Mouse (Mus musculus): ENCODE results near the gene Olfr6. TPM values are rescaled to one million over a fixed set of nuclear protein-coding genes. Genes with fewer than 3 reads are reported as not detected.
"Not testable (repeated sequence)": the region's sequence is repeated elsewhere in the genome, so short reads cannot be mapped to it uniquely, and the experiment has no call there.

Olfr6 gene
- total RNA-seq (2015; ENCODE audit: low replicate concordance) (not detected in 2 replicates), total RNA-seq (2017; ENCODE audit: low replicate concordance) (not detected in 2 replicates)

- no peak for ATAC-seq (replicated peaks; ENCODE audit: low FRiP score, poor library complexity, severe bottlenecking)
These were observed at the start of gene Olfr6 for GRCm38 (mm10) chr7:106963837-106964236. Olfr6 (minus strand) TSS chr7:106963937.

- no peak for ATAC-seq (replicated peaks; ENCODE audit: low FRiP score, poor library complexity, severe bottlenecking)
These were observed 42.2 kb upstream of the Olfr6 start, which contains the start of gene Olfr2 for GRCm38 (mm10) chr7:107005972-107006371. Olfr2 (minus strand) TSS chr7:107006072.

- no peak for ATAC-seq (replicated peaks; ENCODE audit: low FRiP score, poor library complexity, severe bottlenecking)
These were observed 40.4 kb upstream of the Olfr6 start for GRCm38 (mm10) chr7:107004169-107004568.

- ATAC-seq (replicated peaks; ENCODE audit: low FRiP score, poor library complexity, severe bottlenecking), result no peak
These were observed 37.1 kb upstream of the Olfr6 start for GRCm38 (mm10) chr7:107000798-107001197.

GRCm38 (mm10) chr7:106985236-106985635 is 21.5 kb upstream of the Olfr6 start:
- ATAC-seq (replicated peaks; ENCODE audit: low FRiP score, poor library complexity, severe bottlenecking), result no peak

- ATAC-seq (replicated peaks; ENCODE audit: low FRiP score, poor library complexity, severe bottlenecking), result no peak
These were observed 11.6 kb upstream of the Olfr6 start, which contains the start of gene Olfr711 for GRCm38 (mm10) chr7:106975353-106975752. Olfr711 (minus strand) TSS chr7:106975453.

GRCm38 (mm10) chr7:106967503-106967902 is 3.8 kb upstream of the Olfr6 start:
- not testable (repeated sequence) for ATAC-seq (replicated peaks; ENCODE audit: low FRiP score, poor library complexity, severe bottlenecking)

- ATAC-seq (replicated peaks; ENCODE audit: low FRiP score, poor library complexity, severe bottlenecking), result no peak
These were observed 15.5 kb downstream of the Olfr6 start, which contains the start of gene Olfr710 for GRCm38 (mm10) chr7:106948212-106948611. Olfr710 (minus strand) TSS chr7:106948312.

GRCm38 (mm10) chr7:106932119-106932518 is 31.6 kb downstream of the Olfr6 start, which contains the start of gene Olfr709-ps1:
Olfr709-ps1 (minus strand) TSS chr7:106932219.
- no peak for ATAC-seq (replicated peaks; ENCODE audit: low FRiP score, poor library complexity, severe bottlenecking)

- ATAC-seq (replicated peaks; ENCODE audit: low FRiP score, poor library complexity, severe bottlenecking), result not testable (repeated sequence)
These were observed 42.8 kb downstream of the Olfr6 start for GRCm38 (mm10) chr7:106920961-106921360.

- no peak for ATAC-seq (replicated peaks; ENCODE audit: low FRiP score, poor library complexity, severe bottlenecking)
These were observed 56.1 kb downstream of the Olfr6 start, which contains the start of gene Olfr1532-ps1 for GRCm38 (mm10) chr7:106907676-106908075. Olfr1532-ps1 (plus strand) TSS chr7:106908001.

Other genes with a start within 250 kb of the Olfr6 start
- gene Olfr695, start 247.5 kb downstream of the Olfr6 start, total RNA-seq (2015; ENCODE audit: low replicate concordance), result not detected in 2 replicates
- gene Olfr695, start 247.5 kb downstream of the Olfr6 start, total RNA-seq (2017; ENCODE audit: low replicate concordance), result not detected in 2 replicates
- not detected in 2 replicates for gene Olfr697, start 221.5 kb downstream of the Olfr6 start, total RNA-seq (2015; ENCODE audit: low replicate concordance)
- not detected in 2 replicates for gene Olfr697, start 221.5 kb downstream of the Olfr6 start, total RNA-seq (2017; ENCODE audit: low replicate concordance)
- gene Olfr698, start 208.5 kb downstream of the Olfr6 start, total RNA-seq (2015; ENCODE audit: low replicate concordance), result not detected in 2 replicates
- gene Olfr698, start 208.5 kb downstream of the Olfr6 start, total RNA-seq (2017; ENCODE audit: low replicate concordance), result not detected in 2 replicates
- gene Olfr699, start 170.7 kb downstream of the Olfr6 start, total RNA-seq (2015; ENCODE audit: low replicate concordance), result not detected in 2 replicates
- gene Olfr699, start 170.7 kb downstream of the Olfr6 start, total RNA-seq (2017; ENCODE audit: low replicate concordance), result not detected in 2 replicates
- not detected in 2 replicates for gene Olfr700, start 155.1 kb downstream of the Olfr6 start, total RNA-seq (2015; ENCODE audit: low replicate concordance)
- not detected in 2 replicates for gene Olfr700, start 155.1 kb downstream of the Olfr6 start, total RNA-seq (2017; ENCODE audit: low replicate concordance)
- gene Olfr701, start 149.8 kb downstream of the Olfr6 start, total RNA-seq (2015; ENCODE audit: low replicate concordance), result not detected in 2 replicates
- gene Olfr701, start 149.8 kb downstream of the Olfr6 start, total RNA-seq (2017; ENCODE audit: low replicate concordance), result 0.28 TPM in 1 of 2 replicates, not detected in the other
- not detected in 2 replicates for gene Olfr702, start 130.0 kb downstream of the Olfr6 start, total RNA-seq (2015; ENCODE audit: low replicate concordance)
- gene Olfr702, start 130.0 kb downstream of the Olfr6 start, total RNA-seq (2017; ENCODE audit: low replicate concordance), result not detected in 2 replicates
- gene Olfr703, start 120.6 kb downstream of the Olfr6 start, total RNA-seq (2015; ENCODE audit: low replicate concordance), result not detected in 2 replicates
- gene Olfr703, start 120.6 kb downstream of the Olfr6 start, total RNA-seq (2017; ENCODE audit: low replicate concordance), result not detected in 2 replicates
- gene Olfr704, start 100.8 kb downstream of the Olfr6 start, total RNA-seq (2015; ENCODE audit: low replicate concordance), result not detected in 2 replicates
- not detected in 2 replicates for gene Olfr704, start 100.8 kb downstream of the Olfr6 start, total RNA-seq (2017; ENCODE audit: low replicate concordance)
- gene Olfr705, start 87.0 kb downstream of the Olfr6 start, total RNA-seq (2015; ENCODE audit: low replicate concordance), result not detected in 2 replicates
- gene Olfr705, start 87.0 kb downstream of the Olfr6 start, total RNA-seq (2017; ENCODE audit: low replicate concordance), result not detected in 2 replicates
- not detected in 2 replicates for gene Olfr706, start 75.8 kb downstream of the Olfr6 start, total RNA-seq (2015; ENCODE audit: low replicate concordance)
- 0.14 TPM in 1 of 2 replicates, not detected in the other for gene Olfr706, start 75.8 kb downstream of the Olfr6 start, total RNA-seq (2017; ENCODE audit: low replicate concordance)
- gene Olfr707, start 62.7 kb downstream of the Olfr6 start, total RNA-seq (2015; ENCODE audit: low replicate concordance), result not detected in 2 replicates
- not detected in 2 replicates for gene Olfr707, start 62.7 kb downstream of the Olfr6 start, total RNA-seq (2017; ENCODE audit: low replicate concordance)
- not detected in 2 replicates for gene Olfr1532-ps1, start 55.9 kb downstream of the Olfr6 start, total RNA-seq (2015; ENCODE audit: low replicate concordance)
- gene Olfr1532-ps1, start 55.9 kb downstream of the Olfr6 start, total RNA-seq (2017; ENCODE audit: low replicate concordance), result not detected in 2 replicates
- not detected in 2 replicates for gene Olfr709-ps1, start 31.7 kb downstream of the Olfr6 start, total RNA-seq (2015; ENCODE audit: low replicate concordance)
- gene Olfr709-ps1, start 31.7 kb downstream of the Olfr6 start, total RNA-seq (2017; ENCODE audit: low replicate concordance), result not detected in 2 replicates
- gene Olfr710, start 15.6 kb downstream of the Olfr6 start, total RNA-seq (2015; ENCODE audit: low replicate concordance), result not detected in 2 replicates
- gene Olfr710, start 15.6 kb downstream of the Olfr6 start, total RNA-seq (2017; ENCODE audit: low replicate concordance), result not detected in 2 replicates
- not detected in 2 replicates for gene Olfr711, start 11.5 kb upstream of the Olfr6 start, total RNA-seq (2015; ENCODE audit: low replicate concordance)
- gene Olfr711, start 11.5 kb upstream of the Olfr6 start, total RNA-seq (2017; ENCODE audit: low replicate concordance), result not detected in 2 replicates
- gene Olfr2, start 42.1 kb upstream of the Olfr6 start, total RNA-seq (2015; ENCODE audit: low replicate concordance), result not detected in 2 replicates
- gene Olfr2, start 42.1 kb upstream of the Olfr6 start, total RNA-seq (2017; ENCODE audit: low replicate concordance), result not detected in 2 replicates
- gene Olfr713, start 67.2 kb upstream of the Olfr6 start, total RNA-seq (2015; ENCODE audit: low replicate concordance), result not detected in 2 replicates
- gene Olfr713, start 67.2 kb upstream of the Olfr6 start, total RNA-seq (2017; ENCODE audit: low replicate concordance), result not detected in 2 replicates
- gene Olfr714, start 107.0 kb upstream of the Olfr6 start, total RNA-seq (2015; ENCODE audit: low replicate concordance), result not detected in 2 replicates
- not detected in 2 replicates for gene Olfr714, start 107.0 kb upstream of the Olfr6 start, total RNA-seq (2017; ENCODE audit: low replicate concordance)
- not detected in 2 replicates for gene Olfr17, start 129.3 kb upstream of the Olfr6 start, total RNA-seq (2015; ENCODE audit: low replicate concordance)
- 0.56 TPM in 1 of 2 replicates, not detected in the other for gene Olfr17, start 129.3 kb upstream of the Olfr6 start, total RNA-seq (2017; ENCODE audit: low replicate concordance)
- gene Olfr715b, start 146.4 kb upstream of the Olfr6 start, total RNA-seq (2015; ENCODE audit: low replicate concordance), result not detected in 2 replicates
- not detected in 2 replicates for gene Olfr715b, start 146.4 kb upstream of the Olfr6 start, total RNA-seq (2017; ENCODE audit: low replicate concordance)
- gene Olfr715, start 167.1 kb upstream of the Olfr6 start, total RNA-seq (2015; ENCODE audit: low replicate concordance), result not detected in 2 replicates
- not detected in 2 replicates for gene Olfr715, start 167.1 kb upstream of the Olfr6 start, total RNA-seq (2017; ENCODE audit: low replicate concordance)
- gene Olfr716, start 174.4 kb upstream of the Olfr6 start, total RNA-seq (2015; ENCODE audit: low replicate concordance), result not detected in 2 replicates
- gene Olfr716, start 174.4 kb upstream of the Olfr6 start, total RNA-seq (2017; ENCODE audit: low replicate concordance), result not detected in 2 replicates
- not detected in 2 replicates for gene Nlrp14, start 203.1 kb upstream of the Olfr6 start, total RNA-seq (2015; ENCODE audit: low replicate concordance)
- not detected in 2 replicates for gene Nlrp14, start 203.1 kb upstream of the Olfr6 start, total RNA-seq (2017; ENCODE audit: low replicate concordance)
- gene Rbmxl2, start 245.5 kb upstream of the Olfr6 start, total RNA-seq (2015; ENCODE audit: low replicate concordance), result not detected in 2 replicates
- not detected in 2 replicates for gene Rbmxl2, start 245.5 kb upstream of the Olfr6 start, total RNA-seq (2017; ENCODE audit: low replicate concordance)